ENCODE assay signal across 7 mouse cellular contexts in genomic region chr13:44484582-44485329, GRCm38 (mm10).
A peak's percentile ranks its signal among the peaks of the same experiment; 100 is the strongest.
DNase-seq lines count a peak whose midpoint lies in the region; ATAC-seq and TF ChIP-seq lines count a peak whose summit lies in the region.

No protein-coding gene starts in this region.

- no peak for TF ChIP-seq CTCF in kidney, postnatal 0 days (IDR thresholded peaks at IDR 0.05; ENCODE audit: low read depth)

- no peaks in the 10 kb centered on the region for H3K27me3 ChIP-seq in kidney, postnatal 0 days (ENCODE audit: insufficient read depth, low read length)

- no peak overlapping the region for H3K4me2 ChIP-seq in kidney, postnatal 0 days (ENCODE audit: low read length)

- no peak overlapping the region for H3K9ac ChIP-seq in kidney, postnatal 0 days (ENCODE audit: low read depth, low read length)

- no peak overlapping the region for H3K4me3 ChIP-seq in kidney, postnatal 0 days (replicated peaks; ENCODE audit: low read depth, low read length)

- DNase-seq in kidney, postnatal 0 days (ENCODE audit: low spot score) = peak; percentile 38
- no peak for DNase-seq in kidney, adult 11 months
- peak; percentile 23 for DNase-seq in testis, postnatal 14 days (ENCODE audit: low spot score)
- DNase-seq in testis, postnatal 10 days (ENCODE audit: low spot score) = no peak
- DNase-seq in cerebellum, postnatal 25 days = peak; percentile 73 to 76
- no peak for DNase-seq in T-cell, adult 2 months (ENCODE audit: low spot score)
- DNase-seq in thymus, adult 18-20 months = no peak

- no peak overlapping the region for H3K27ac ChIP-seq in kidney, postnatal 0 days

- H3K4me1 ChIP-seq in kidney, postnatal 0 days (replicated peaks; ENCODE audit: insufficient read depth, low read length) = no peaks in the 10 kb centered on the region

- no peaks in the 10 kb centered on the region for H3K9me3 ChIP-seq in kidney, postnatal 0 days (replicated peaks; ENCODE audit: low read length)

- 63% methylated on average over 14 of the region's 14 CpGs for WGBS in kidney, postnatal 0 days

- no peak for ATAC-seq in kidney, postnatal 0 days (replicated peaks; ENCODE audit: low FRiP score, low read depth)

- no peaks in the 10 kb centered on the region for H3K36me3 ChIP-seq in kidney, postnatal 0 days (ENCODE audit: insufficient read depth, low read length)

Comparison
In these comparisons a context has a peak if more than half of its experiments do, and no peak if none do; other contexts are left out.
1. DNase-seq: peak in kidney, postnatal 0 days (single experiment), testis, postnatal 14 days (single experiment) and cerebellum, postnatal 25 days (2 of 2); none in kidney, adult 11 months (single experiment), testis, postnatal 10 days (single experiment), T-cell, adult 2 months (single experiment) and thymus, adult 18-20 months (0 of 2).